Mouse (Mus musculus) heart, adult 2 months (tissue): ENCODE measurements at regions not wholly inside any gene's neighbourhood (a gene's known extent, or its start where the extent isn't known, plus 50 kb on each side); places are given as distances from the start of the nearest gene placed in this dataset.

Experiments
- DNase-seq, 2 experiments: peaks; one replicate each; pipeline ENCODE4 v3.0.0; 2021
- H3K27ac ChIP-seq: fragments of 200-600 bp; 2 replicates; pipeline ENCODE4 v1.8.1; 2022
- H3K27me3 ChIP-seq: fragments of 200-500 bp; 2 replicates; pipeline ENCODE4 v1.6.1; 2012; ENCODE audit warnings: mild to moderate bottlenecking, low read length, inconsistent platforms, mixed read lengths; ENCODE audit not compliant: control insufficient read depth, insufficient read depth
- H3K36me3 ChIP-seq: fragments of 200-500 bp; 2 replicates; pipeline ENCODE4 v1.6.1; 2012; ENCODE audit warnings: low read length, inconsistent platforms; ENCODE audit not compliant: control insufficient read depth, insufficient read depth
- H3K4me1 ChIP-seq: fragments of 200-500 bp; 2 replicates; pipeline ENCODE4 v1.6.1; 2011; ENCODE audit warnings: low read length; ENCODE audit not compliant: control insufficient read depth, insufficient read depth
- H3K4me3 ChIP-seq: fragments of 200-600 bp; 2 replicates; pipeline ENCODE4 v1.8.1; 2022
- H3K79me2 ChIP-seq: fragments of 200-500 bp; replicated peaks from 2 replicates; pipeline ENCODE4 v1.6.1; 2012; ENCODE audit warnings: mild to moderate bottlenecking, inconsistent platforms, low read length, moderate library complexity, mixed read lengths; ENCODE audit not compliant: control insufficient read depth, insufficient read depth
- H3K9ac ChIP-seq: fragments of 200-500 bp; 2 replicates; pipeline ENCODE4 v1.6.1; 2012; ENCODE audit warnings: low read depth, mild to moderate bottlenecking, control low read depth, inconsistent platforms, low read length, mixed read lengths
- CTCF ChIP-seq: fragments of 200-600 bp; IDR thresholded peaks from 2 replicates; pipeline ENCODE4 v1.8.1; 2022; ENCODE audit warnings: antibody characterized with exemption, mild to moderate bottlenecking, moderate library complexity
- EP300 ChIP-seq: fragments of 200-500 bp; IDR thresholded peaks from 2 replicates; pipeline ENCODE4 v1.6.1; 2011; ENCODE audit warnings: low read depth, low read length, control low read depth; ENCODE audit not compliant: insufficient read depth
- POLR2A ChIP-seq: fragments of 200-500 bp; IDR thresholded peaks from 2 replicates; pipeline ENCODE4 v1.6.1; 2011; ENCODE audit warnings: mild to moderate bottlenecking, low read depth, low read length, control low read depth; ENCODE audit not compliant: insufficient read depth
- WGBS: fragments of 180-500 bp; shearing (Covaris S2); methylation state at CpG from one replicate; pipeline ENCODE4 v1.1.7; 2018; 5-methylcytosine and 5-hydroxymethylcytosine counted together
- intact Hi-C: fragments of 180-260 bp; cut with DNase I; formaldehyde crosslinking; loops from one replicate; pipeline ENCODE4 v1.15.1; 2025

- Histone ChIP-seq H3K4me1 (no peaks in the 10 kb centered on the region), H3K27ac (no peak overlapping the region), H3K79me2 (no peaks in the 10 kb centered on the region), H3K36me3 (no peaks in the 10 kb centered on the region), H3K27me3 (no peaks in the 10 kb centered on the region), H3K9ac (no peak overlapping the region), H3K4me3 (no peak overlapping the region)
- no peak for DNase-seq
- TF ChIP-seq EP300 = no peak
- no peak for TF ChIP-seq POLR2A
- no peak for TF ChIP-seq CTCF
- WGBS = 81% methylated on average over 6 of the region's 6 CpGs
- intact Hi-C loops = no loop called here
Measured at GRCm38 (mm10) chr19:35863049-35863448, 194.3 kb downstream of the Htr7 start.

GRCm38 (mm10) chr19:35861421-35861820, 195.9 kb downstream of the Htr7 start:
- Histone ChIP-seq H3K27ac (no peak overlapping the region), H3K27me3 (no peaks in the 10 kb centered on the region), H3K9ac (no peak overlapping the region), H3K36me3 (no peaks in the 10 kb centered on the region), H3K4me3 (no peak overlapping the region), H3K4me1 (no peaks in the 10 kb centered on the region), H3K79me2 (no peaks in the 10 kb centered on the region)
- no peak for TF ChIP-seq POLR2A
- no peak for TF ChIP-seq EP300
- TF ChIP-seq CTCF = no peak
- 53% methylated on average over 4 of the region's 4 CpGs for WGBS
- DNase-seq = no peak
- intact Hi-C loops = no loop called here

- Histone ChIP-seq H3K36me3 (no peaks in the 10 kb centered on the region), H3K79me2 (no peaks in the 10 kb centered on the region), H3K4me1 (no peaks in the 10 kb centered on the region), H3K9ac (no peak overlapping the region), H3K4me3 (no peak overlapping the region), H3K27me3 (no peaks in the 10 kb centered on the region), H3K27ac (no peak overlapping the region)
- TF ChIP-seq CTCF (peak; percentile 28), POLR2A (no peak)
- intact Hi-C loops = no loop called here
- WGBS = 10% methylated on average over 4 of the region's 4 CpGs
- no peak for DNase-seq
Measured at GRCm38 (mm10) chr19:35832992-35833391, 224.3 kb downstream of the Htr7 start.

GRCm38 (mm10) chr19:35826074-35826473, 231.2 kb downstream of the Htr7 start:
- no peak overlapping the region for H3K27ac ChIP-seq
- H3K4me3 ChIP-seq = no peak overlapping the region

GRCm38 (mm10) chr19:35819626-35820025, 237.7 kb downstream of the Htr7 start:
- no peak overlapping the region for H3K4me3 ChIP-seq
- TF ChIP-seq CTCF (no peak), POLR2A (no peak), EP300 (no peak)
- no peaks in the 10 kb centered on the region for H3K36me3 ChIP-seq
- H3K27ac ChIP-seq = no peak overlapping the region
- no peaks in the 10 kb centered on the region for H3K4me1 ChIP-seq
- H3K9ac ChIP-seq = no peak overlapping the region
- no peaks in the 10 kb centered on the region for H3K79me2 ChIP-seq
- intact Hi-C loops = no loop called here
- whole genome bisulfite sequencing = 66% methylated on average over 1 of the region's 1 CpGs
- no peak for DNase-seq
- no peaks in the 10 kb centered on the region for H3K27me3 ChIP-seq

More at GRCm38 (mm10) chr19:35826074-35826473, 231.2 kb downstream of the Htr7 start:
- no peaks in the 10 kb centered on the region for H3K79me2 ChIP-seq
- WGBS = 77% methylated on average over 2 of the region's 2 CpGs
- no peaks in the 10 kb centered on the region for H3K36me3 ChIP-seq
- H3K4me1 ChIP-seq = no peaks in the 10 kb centered on the region
- no peak for DNase-seq
- no peak overlapping the region for H3K9ac ChIP-seq
- intact Hi-C loops = no loop called here
- H3K27me3 ChIP-seq = no peaks in the 10 kb centered on the region
- TF ChIP-seq POLR2A (no peak), EP300 (no peak), CTCF (no peak)

- Histone ChIP-seq H3K4me1 (no peaks in the 10 kb centered on the region), H3K27me3 (no peaks in the 10 kb centered on the region), H3K36me3 (no peaks in the 10 kb centered on the region), H3K4me3 (no peak overlapping the region), H3K9ac (no peak overlapping the region), H3K79me2 (no peaks in the 10 kb centered on the region), H3K27ac (no peak overlapping the region)
- WGBS = 62% methylated on average over 3 of the region's 3 CpGs
- TF ChIP-seq EP300 = no peak
- TF ChIP-seq CTCF = no peak
- no peak for TF ChIP-seq POLR2A
- no peak for DNase-seq
- intact Hi-C loops = no loop called here
Measured at GRCm38 (mm10) chr19:35794661-35795060, 262.6 kb downstream of the Htr7 start.
